Mouse (Mus musculus) ES-E14 (cell line): ENCODE results near the gene S100a4.

Experiments
- CHD2 ChIP-seq: IDR thresholded peaks from 2 replicates; pipeline ENCODE4 v1.6.1; 2014; ENCODE audit warnings: mild to moderate bottlenecking, low read depth, low read length, inconsistent platforms
- HCFC1 ChIP-seq: IDR thresholded peaks from 2 replicates; pipeline ENCODE4 v1.6.1; 2012; ENCODE audit warnings: low read length, inconsistent platforms, borderline replicate concordance; ENCODE audit not compliant: insufficient read depth
- MAFK ChIP-seq: IDR thresholded peaks from 2 replicates; pipeline ENCODE4 v1.6.1; 2014; ENCODE audit warnings: mild to moderate bottlenecking, low read depth, low read length, inconsistent platforms; ENCODE audit not compliant: insufficient read depth
- ZC3H11A ChIP-seq: IDR thresholded peaks from 2 replicates; pipeline ENCODE4 v1.6.1; 2012; ENCODE audit warnings: low read depth, mild to moderate bottlenecking, inconsistent platforms, low read length, borderline replicate concordance
- ZNF384 ChIP-seq: IDR thresholded peaks from 2 replicates; pipeline ENCODE4 v1.6.1; 2012; ENCODE audit warnings: low read depth, low read length, inconsistent platforms

GRCm38 (mm10) chr3:90598212-90598611 is 5.4 kb upstream of the S100a4 start:
- TF ChIP-seq HCFC1 (no peak), MAFK (no peak), ZNF384 (no peak), ZC3H11A (no peak), CHD2 (no peak)
